Comparison of ENCODE assay signal across 8 mouse cellular contexts in genomic region chr2:163054891-163055494, GRCm38 (mm10). TPM values are rescaled to one million over a fixed set of nuclear protein-coding genes. Genes with fewer than 3 reads are reported as not detected.
DNase-seq lines count a peak whose midpoint lies in the region; ATAC-seq lines count a peak whose summit lies in the region.

No protein-coding gene starts in this region.

- peaks cover 26% of the 10 kb centered on the region for H3K36me3 ChIP-seq in megakaryocyte, embryonic 14.5 days (replicated peaks; ENCODE audit: low read length)
- no peaks in the 10 kb centered on the region for H3K36me3 ChIP-seq in stomach, embryonic 16.5 days (ENCODE audit: control insufficient read depth, insufficient read depth, low read length)

- H3K4me2 ChIP-seq in stomach, embryonic 16.5 days (ENCODE audit: low read depth, low read length): peak overlapping the region; percentile 98

- DNase-seq in adrenal gland, adult 2 months: peak; percentile 21
- DNase-seq in adrenal gland, adult 18-20 months (ENCODE audit: low spot score in 2 of 2): no peak
- peak; percentile 67 for DNase-seq in 3T3-L1 (ENCODE audit: low read depth, low spot score)
- peak; percentile 58 for DNase-seq in embryo, embryonic 10 days (ENCODE audit: low spot score)
- DNase-seq in heart, postnatal 36 days: peak; percentile 3 to 5
- DNase-seq in gastrocnemius, postnatal 14 days: no peak

- H3K4me1 ChIP-seq in megakaryocyte, embryonic 14.5 days: peaks cover 48% of the 10 kb centered on the region
- H3K4me1 ChIP-seq in stomach, embryonic 16.5 days (ENCODE audit: control insufficient read depth, insufficient read depth, low read length): peaks cover 12% of the 10 kb centered on the region; the same call in 1 of the 2 replicates

- under 1% methylated on average over 38 of the region's 38 CpGs for WGBS in stomach, embryonic 16.5 days

- H3K27ac ChIP-seq in stomach, embryonic 16.5 days (ENCODE audit: low read length): no peak overlapping the region

- peak overlapping the region; percentile 95 for H3K4me3 ChIP-seq in megakaryocyte, embryonic 14.5 days (replicated peaks)
- H3K4me3 ChIP-seq in stomach, embryonic 16.5 days (replicated peaks; ENCODE audit: low read length): peak overlapping the region; percentile 74

- intact Hi-C loops in heart, postnatal 36 days (cut with DNase I): no loop called here
- intact Hi-C loops in gastrocnemius, postnatal 14 days (cut with DNase I; ENCODE audit: low total_unique reads): no loop called here

- no peaks in the 10 kb centered on the region for H3K9me3 ChIP-seq in megakaryocyte, embryonic 14.5 days
- H3K9me3 ChIP-seq in stomach, embryonic 16.5 days (replicated peaks; ENCODE audit: control insufficient read depth, low read length): no peaks in the 10 kb centered on the region

- H3K9ac ChIP-seq in stomach, embryonic 16.5 days (ENCODE audit: low read length): peak overlapping the region; percentile 77

- ATAC-seq in stomach, embryonic 16.5 days (ENCODE audit: insufficient read depth, low FRiP score): peak; percentile 11; the same call in 1 of the 2 replicates

- no peaks in the 10 kb centered on the region for H3K27me3 ChIP-seq in megakaryocyte, embryonic 14.5 days (replicated peaks)
- no peaks in the 10 kb centered on the region for H3K27me3 ChIP-seq in stomach, embryonic 16.5 days (ENCODE audit: control insufficient read depth, insufficient read depth, low read length)

RNA-seq across cellular contexts. Expression of gene Mybl2, which starts 0.5 kb away (rescaled TPM):
- 1 to 10 TPM; 1.3 to 2.2 TPM for total RNA-seq in adrenal gland, adult 2 months (2021)
- 1.2 and 1.9 TPM in 2 replicates for polyA plus RNA-seq in adrenal gland, adult 2 months (2012; rRNA removed)
- total RNA-seq in adrenal gland, adult 18-20 months (2021): 1 to 10 TPM; 1.6 to 1.9 TPM
- under 1 TPM; 0.16 to 0.89 TPM for total RNA-seq in heart, postnatal 36 days (2021)
- polyA plus RNA-seq in megakaryocyte, embryonic 14.5 days (2012; ENCODE audit: insufficient read depth, low replicate concordance): 12.5 and 23.5 TPM in 2 replicates
- 19.0 and 19.6 TPM in 2 replicates for polyA plus RNA-seq in stomach, embryonic 16.5 days (2015; fragmentation: Nextera tagmentation; extraction: Ambion mirVana)
- total RNA-seq in gastrocnemius, postnatal 14 days (2021): 1 to 10 TPM; 1.3 to 2.5 TPM

RNA-seq across cellular contexts. Expression of gene Gtsf1l, which starts 32.7 kb away (rescaled TPM):
- total RNA-seq in adrenal gland, adult 2 months (2021): not detected
- not detected in 2 replicates for polyA plus RNA-seq in adrenal gland, adult 2 months (2012; rRNA removed)
- not detected for total RNA-seq in adrenal gland, adult 18-20 months (2021)
- total RNA-seq in heart, postnatal 36 days (2021): not detected
- polyA plus RNA-seq in megakaryocyte, embryonic 14.5 days (2012; ENCODE audit: insufficient read depth, low replicate concordance): not detected in 2 replicates
- not detected in 2 replicates for polyA plus RNA-seq in stomach, embryonic 16.5 days (2015; fragmentation: Nextera tagmentation; extraction: Ambion mirVana)
- not detected for total RNA-seq in gastrocnemius, postnatal 14 days (2021)

RNA-seq across cellular contexts. Expression of gene Ift52, which starts 37.8 kb away (rescaled TPM):
- 10 to 100 TPM; 44.5 to 55.8 TPM for total RNA-seq in adrenal gland, adult 2 months (2021)
- polyA plus RNA-seq in adrenal gland, adult 2 months (2012; rRNA removed): 19.4 and 25.9 TPM in 2 replicates
- 10 to 100 TPM; 39.5 to 61.6 TPM for total RNA-seq in adrenal gland, adult 18-20 months (2021)
- total RNA-seq in heart, postnatal 36 days (2021): 10 to 100 TPM; 21.0 to 22.2 TPM
- polyA plus RNA-seq in megakaryocyte, embryonic 14.5 days (2012; ENCODE audit: insufficient read depth, low replicate concordance): 3.2 TPM in 1 of 2 replicates, not detected in the other
- 43.6 and 47.9 TPM in 2 replicates for polyA plus RNA-seq in stomach, embryonic 16.5 days (2015; fragmentation: Nextera tagmentation; extraction: Ambion mirVana)
- 10 to 100 TPM; 11.1 to 11.3 TPM for total RNA-seq in gastrocnemius, postnatal 14 days (2021)

Comparison
In these comparisons a context has a peak if more than half of its experiments do, and no peak if none do; other contexts are left out.
1. DNase-seq: peak in adrenal gland, adult 2 months (single experiment), 3T3-L1 (single experiment), embryo, embryonic 10 days (single experiment) and heart, postnatal 36 days (2 of 2); none in adrenal gland, adult 18-20 months (0 of 2) and gastrocnemius, postnatal 14 days (single experiment).